Mouse (Mus musculus): ENCODE data around the gene Drc1. TPM values are rescaled to one million over a fixed set of nuclear protein-coding genes. Genes with fewer than 3 reads are reported as not detected.

Gene Drc1
- polyA plus RNA-seq, 1 experiment from 2014 or later, result 3.3 TPM

DNA sequence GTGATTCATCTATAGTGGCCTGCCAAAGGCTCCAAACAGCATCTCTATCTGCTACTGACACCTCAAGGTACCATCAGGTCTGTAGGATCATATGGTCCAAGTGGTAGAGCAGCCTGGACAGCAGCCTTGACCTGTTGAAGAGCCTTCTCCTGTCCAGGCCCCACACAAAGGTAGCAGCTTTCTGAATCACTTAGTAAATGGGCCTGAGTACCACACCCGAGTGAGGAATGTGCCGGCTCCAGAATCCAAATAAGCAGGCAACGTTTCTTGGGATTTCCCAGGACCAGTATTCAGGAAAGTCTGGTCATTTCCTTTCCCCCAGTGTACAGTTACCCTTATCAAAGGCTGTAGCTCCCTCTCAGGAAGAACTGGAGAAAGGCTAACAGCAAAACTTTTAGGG is 2.2 kb upstream of the Drc1 start:
- H3K9me3 ChIP-seq (ENCODE audit: control insufficient read depth, low read length), result no peaks in the 10 kb centered on the region
- H3K9ac ChIP-seq (replicated peaks; ENCODE audit: low read depth, low read length), result no peak overlapping the region
- H3K4me3 ChIP-seq (ENCODE audit: low read depth, low read length), result no peak overlapping the region
- 75% methylated on average over 3 of the region's 3 CpGs for WGBS
- H3K36me3 ChIP-seq (ENCODE audit: control insufficient read depth, insufficient read depth, low read length), result no peaks in the 10 kb centered on the region
- no peak overlapping the region for H3K4me2 ChIP-seq (ENCODE audit: low read depth, low read length)
- peaks cover 3% of the 10 kb centered on the region; the same call in 1 of the 2 replicates for H3K4me1 ChIP-seq (ENCODE audit: control insufficient read depth, insufficient read depth, low read length)
- no peak for ATAC-seq (ENCODE audit: low read depth)
- H3K27me3 ChIP-seq (ENCODE audit: control insufficient read depth, insufficient read depth, low read length), result no peaks in the 10 kb centered on the region
- H3K27ac ChIP-seq (ENCODE audit: low read depth, low read length), result no peak overlapping the region

DNA sequence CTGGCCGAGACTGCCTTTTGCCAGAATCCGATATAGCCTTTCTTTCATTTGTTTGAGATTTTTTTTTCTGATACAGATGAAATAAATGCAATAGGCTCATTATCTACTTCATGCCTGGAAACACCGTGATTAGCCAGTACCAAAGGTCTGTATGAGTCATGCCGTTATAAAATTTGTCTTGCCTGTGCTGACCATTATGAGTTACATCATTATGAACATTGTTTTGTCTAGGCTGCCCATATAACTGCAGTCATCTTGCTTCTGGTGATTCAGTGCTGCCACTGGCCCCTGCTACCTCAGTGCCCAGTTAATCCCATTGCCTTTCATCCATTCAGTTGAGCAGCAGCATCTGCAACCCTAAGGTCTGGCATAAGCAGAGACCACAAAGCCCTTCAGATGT is 1.7 kb upstream of the Drc1 start:
- no peaks in the 10 kb centered on the region for H3K9me3 ChIP-seq (ENCODE audit: control insufficient read depth, low read length)
- WGBS, result 94% methylated on average over 4 of the region's 4 CpGs
- no peak for ATAC-seq (ENCODE audit: low read depth)

DNA sequence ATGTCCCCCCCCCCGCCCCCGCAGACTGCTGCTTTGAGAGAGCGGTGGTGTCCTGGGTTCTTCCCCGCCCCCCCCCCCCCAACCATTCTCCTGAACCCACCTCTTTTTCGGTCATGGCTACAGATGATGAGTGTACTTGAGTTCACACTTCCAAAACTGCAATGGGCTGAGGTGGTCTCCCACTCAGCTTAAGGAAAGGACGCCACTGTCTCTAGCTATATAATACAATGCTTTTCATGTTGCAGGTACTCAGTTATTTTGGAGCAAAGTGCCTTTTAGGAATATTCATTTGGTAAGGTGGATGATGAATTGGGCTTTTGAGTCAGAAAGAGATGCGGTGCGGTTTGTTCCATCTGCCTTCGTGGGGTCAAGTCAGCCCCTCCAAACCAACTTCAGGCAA is 324 bp upstream of the Drc1 start:
- no peaks in the 10 kb centered on the region for H3K36me3 ChIP-seq (ENCODE audit: control insufficient read depth, insufficient read depth, low read length)
- H3K4me3 ChIP-seq (ENCODE audit: low read depth, low read length), result peak overlapping the region; percentile 46
- 30% methylated on average over 9 of the region's 9 CpGs for WGBS
- no peak overlapping the region for H3K27ac ChIP-seq (ENCODE audit: low read depth, low read length)
- no peaks in the 10 kb centered on the region for H3K9me3 ChIP-seq (ENCODE audit: control insufficient read depth, low read length)
- H3K9ac ChIP-seq (replicated peaks; ENCODE audit: low read depth, low read length), result peak overlapping the region; percentile 60; the same call in 1 of the 2 replicates
- H3K4me1 ChIP-seq (ENCODE audit: control insufficient read depth, insufficient read depth, low read length), result peaks cover 3% of the 10 kb centered on the region; the same call in 1 of the 2 replicates
- peak overlapping the region; percentile 56 for H3K4me2 ChIP-seq (ENCODE audit: low read depth, low read length)
- no peaks in the 10 kb centered on the region for H3K27me3 ChIP-seq (ENCODE audit: control insufficient read depth, insufficient read depth, low read length)
- no peak for ATAC-seq (ENCODE audit: low read depth)

More for the DNA sequence above, 1.7 kb upstream of the Drc1 start:
- no peaks in the 10 kb centered on the region for H3K27me3 ChIP-seq (ENCODE audit: control insufficient read depth, insufficient read depth, low read length)
- no peak overlapping the region for H3K4me3 ChIP-seq (ENCODE audit: low read depth, low read length)
- H3K9ac ChIP-seq (replicated peaks; ENCODE audit: low read depth, low read length), result no peak overlapping the region
- peaks cover 3% of the 10 kb centered on the region; the same call in 1 of the 2 replicates for H3K4me1 ChIP-seq (ENCODE audit: control insufficient read depth, insufficient read depth, low read length)
- no peaks in the 10 kb centered on the region for H3K36me3 ChIP-seq (ENCODE audit: control insufficient read depth, insufficient read depth, low read length)
- H3K27ac ChIP-seq (ENCODE audit: low read depth, low read length), result no peak overlapping the region
- H3K4me2 ChIP-seq (ENCODE audit: low read depth, low read length), result no peak overlapping the region

DNA sequence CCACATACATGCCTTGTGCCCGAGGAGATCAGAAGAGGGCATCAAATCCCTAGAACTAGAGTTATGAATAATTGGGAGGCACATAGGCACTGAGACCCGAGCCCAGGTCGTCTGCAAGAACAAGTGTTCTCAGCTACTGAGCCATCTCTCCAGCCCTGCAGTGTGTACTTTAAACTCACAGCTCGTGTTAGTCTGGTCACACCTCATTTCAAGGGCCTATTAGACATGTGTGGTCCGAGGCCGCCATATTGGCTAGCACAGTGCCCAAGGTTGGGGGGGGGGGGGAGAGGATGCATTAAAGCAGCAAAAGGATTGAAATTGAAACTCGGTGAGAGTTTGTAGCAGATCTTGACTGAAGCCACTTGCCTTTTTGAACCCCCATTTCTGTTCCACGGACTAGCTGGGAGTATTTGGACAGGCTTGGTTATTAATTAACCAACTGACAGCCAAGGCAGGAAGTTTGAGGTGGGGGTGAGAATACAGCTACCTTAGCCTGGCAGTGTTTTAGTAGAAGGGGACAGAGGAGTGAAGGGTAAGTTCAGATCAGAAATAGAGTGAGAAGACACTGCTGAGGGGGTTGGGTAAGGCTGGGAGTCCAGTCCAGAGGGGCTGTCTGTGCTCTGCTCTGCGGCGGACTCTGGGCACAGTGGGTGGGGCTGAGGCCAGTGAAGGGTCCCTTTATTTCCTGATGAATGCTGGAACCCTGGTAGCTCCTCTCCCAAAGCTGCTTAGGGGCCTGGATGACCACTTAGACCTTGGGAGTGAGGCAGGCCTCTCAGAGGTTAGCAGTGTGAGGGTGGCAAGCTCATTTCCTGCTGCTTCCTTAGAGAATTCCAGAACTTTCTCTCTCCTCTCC is 5.0 kb downstream of the Drc1 start:
- Histone ChIP-seq H3K4me3 (ENCODE audit: low read depth, low read length) (no peak overlapping the region), H3K4me1 (ENCODE audit: control insufficient read depth, insufficient read depth, low read length) (no peaks in the 10 kb centered on the region), H3K9ac (replicated peaks; ENCODE audit: low read depth, low read length) (no peak overlapping the region), H3K27ac (ENCODE audit: low read depth, low read length) (no peak overlapping the region), H3K9me3 (ENCODE audit: control insufficient read depth, low read length) (no peaks in the 10 kb centered on the region), H3K27me3 (ENCODE audit: control insufficient read depth, insufficient read depth, low read length) (no peaks in the 10 kb centered on the region), H3K4me2 (ENCODE audit: low read depth, low read length) (no peak overlapping the region), H3K36me3 (ENCODE audit: control insufficient read depth, insufficient read depth, low read length) (no peaks in the 10 kb centered on the region)
- ATAC-seq (ENCODE audit: low read depth), result no peak
- 80% methylated on average over 10 of the region's 10 CpGs for WGBS

DNA sequence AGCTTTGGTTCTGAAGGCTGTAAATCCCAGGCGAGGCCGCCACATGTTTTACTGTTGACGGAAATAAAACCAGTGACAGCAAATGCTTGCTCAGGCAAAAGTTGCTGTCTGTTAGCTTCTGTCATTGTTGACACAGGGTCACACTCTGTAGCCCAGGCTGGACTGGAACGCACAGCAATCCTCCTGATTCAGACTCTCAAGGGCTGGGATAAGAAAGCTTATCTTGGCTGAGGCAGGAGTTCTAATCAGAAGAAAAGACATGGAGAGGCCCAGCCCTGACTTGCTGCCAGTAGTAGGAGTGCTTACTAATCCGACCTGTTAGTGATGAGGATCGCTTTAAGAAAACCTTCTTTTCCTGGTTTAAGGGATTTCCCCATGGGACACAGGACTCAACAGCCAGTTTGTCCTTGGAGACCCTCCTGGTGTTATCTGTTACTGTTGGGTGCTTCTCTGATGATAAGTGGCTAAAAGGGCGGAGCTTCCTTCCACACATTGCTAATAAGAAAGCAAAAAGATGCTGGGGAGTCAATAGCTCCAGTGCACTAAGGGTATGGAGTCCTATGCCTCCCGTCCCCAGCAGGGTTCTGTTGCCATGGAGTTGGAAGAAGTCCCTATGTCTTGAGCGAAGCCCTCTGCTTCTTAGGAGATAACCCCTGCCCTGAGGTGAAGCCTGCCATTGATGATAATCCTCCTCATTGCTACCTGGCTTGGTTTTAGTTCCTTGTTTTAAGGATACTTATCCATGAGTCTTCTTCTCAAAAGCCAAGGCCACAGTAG is 6.1 kb downstream of the Drc1 start:
- no peak overlapping the region for H3K4me2 ChIP-seq (ENCODE audit: low read depth, low read length)
- H3K4me3 ChIP-seq (ENCODE audit: low read depth, low read length), result no peak overlapping the region
- no peaks in the 10 kb centered on the region for H3K27me3 ChIP-seq (ENCODE audit: control insufficient read depth, insufficient read depth, low read length)
- H3K27ac ChIP-seq (ENCODE audit: low read depth, low read length), result no peak overlapping the region
- no peak for ATAC-seq (ENCODE audit: low read depth)
- no peak overlapping the region for H3K9ac ChIP-seq (replicated peaks; ENCODE audit: low read depth, low read length)
- H3K4me1 ChIP-seq (ENCODE audit: control insufficient read depth, insufficient read depth, low read length), result no peaks in the 10 kb centered on the region
- no peaks in the 10 kb centered on the region for H3K9me3 ChIP-seq (ENCODE audit: control insufficient read depth, low read length)
- H3K36me3 ChIP-seq (ENCODE audit: control insufficient read depth, insufficient read depth, low read length), result no peaks in the 10 kb centered on the region
- 80% methylated on average over 9 of the region's 9 CpGs for WGBS

DNA sequence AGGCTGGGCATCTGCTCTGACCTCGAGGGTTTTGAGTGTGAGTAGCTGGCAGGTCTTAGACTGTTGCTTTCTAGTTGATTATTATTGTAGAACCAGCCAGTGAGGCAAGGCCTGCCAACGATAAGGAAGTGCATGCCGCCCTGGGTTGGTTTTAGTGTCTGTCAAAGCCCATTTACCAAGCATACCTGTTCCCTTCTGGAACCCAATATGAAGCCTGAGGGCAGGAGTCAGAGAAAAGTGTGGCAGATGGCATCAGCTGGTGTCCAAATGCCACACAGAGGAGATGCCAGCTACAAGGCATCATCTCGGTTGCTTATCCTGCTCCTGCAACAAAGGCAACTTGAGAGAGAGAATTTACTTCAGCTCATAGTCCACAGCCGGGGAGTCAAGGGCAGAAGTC is 59.6 kb downstream of the Drc1 start:
- no peaks in the 10 kb centered on the region for H3K36me3 ChIP-seq (ENCODE audit: control insufficient read depth, insufficient read depth, low read length)
- H3K27me3 ChIP-seq (ENCODE audit: control insufficient read depth, insufficient read depth, low read length), result no peaks in the 10 kb centered on the region
- WGBS, result 73% methylated on average over 5 of the region's 5 CpGs
- H3K4me1 ChIP-seq (ENCODE audit: control insufficient read depth, insufficient read depth, low read length), result 0 out of 2 replicates have a peak, but pooled peaks cover 5% of the 10 kb centered on the region
- no peak overlapping the region for H3K4me2 ChIP-seq (ENCODE audit: low read depth, low read length)
- no peak overlapping the region for H3K4me3 ChIP-seq (ENCODE audit: low read depth, low read length)
- H3K9ac ChIP-seq (replicated peaks; ENCODE audit: low read depth, low read length), result no peak overlapping the region
- H3K9me3 ChIP-seq (ENCODE audit: control insufficient read depth, low read length), result no peaks in the 10 kb centered on the region
- no peak for ATAC-seq (ENCODE audit: low read depth)
- no peak overlapping the region for H3K27ac ChIP-seq (ENCODE audit: low read depth, low read length)

DNA sequence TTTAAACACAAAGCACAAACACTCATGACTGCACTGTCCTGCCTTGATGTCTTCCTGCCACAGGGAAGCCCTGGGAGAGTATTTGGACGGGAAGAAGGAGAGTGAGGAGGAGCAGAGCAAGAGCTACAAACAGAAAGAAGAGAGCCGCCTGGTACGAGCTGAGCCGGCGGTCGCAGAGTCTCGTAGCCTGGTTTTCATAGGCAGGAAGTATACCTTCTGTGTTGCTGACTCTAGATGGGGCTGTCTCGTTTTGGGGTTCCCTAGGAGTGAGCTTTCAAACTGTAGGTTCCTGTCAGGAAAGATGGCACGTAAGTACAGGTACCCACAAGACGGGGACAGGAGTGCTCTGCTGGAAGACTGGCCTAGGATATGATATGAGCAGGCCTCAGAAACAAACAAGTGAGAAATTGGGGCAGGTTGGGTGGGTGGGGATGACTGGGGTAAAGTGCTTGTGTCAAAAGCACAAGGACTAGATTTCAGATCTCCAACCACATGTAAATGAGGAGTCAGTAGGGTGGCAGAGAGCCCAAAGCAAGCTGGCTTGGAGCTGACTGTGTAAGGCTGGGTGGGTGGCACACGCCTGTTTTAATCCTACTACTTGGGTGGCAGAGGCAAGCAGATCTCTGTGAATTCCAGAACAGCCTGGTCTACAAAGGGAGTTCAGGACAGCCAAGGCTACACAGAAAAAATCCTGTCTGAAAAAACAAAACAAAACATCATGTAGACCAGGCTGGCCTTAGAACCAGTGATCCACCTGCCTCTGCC is 60.6 kb downstream of the Drc1 start:
- Histone ChIP-seq H3K4me3 (ENCODE audit: low read depth, low read length) (no peak overlapping the region), H3K27me3 (ENCODE audit: control insufficient read depth, insufficient read depth, low read length) (no peaks in the 10 kb centered on the region), H3K27ac (ENCODE audit: low read depth, low read length) (no peak overlapping the region), H3K4me1 (ENCODE audit: control insufficient read depth, insufficient read depth, low read length) (0 out of 2 replicates have a peak, but pooled peaks cover 5% of the 10 kb centered on the region), H3K9ac (replicated peaks; ENCODE audit: low read depth, low read length) (no peak overlapping the region), H3K9me3 (ENCODE audit: control insufficient read depth, low read length) (no peaks in the 10 kb centered on the region), H3K4me2 (ENCODE audit: low read depth, low read length) (no peak overlapping the region), H3K36me3 (ENCODE audit: control insufficient read depth, insufficient read depth, low read length) (no peaks in the 10 kb centered on the region)
- WGBS, result 81% methylated on average over 11 of the region's 11 CpGs
- ATAC-seq (ENCODE audit: low read depth), result no peak

DNA sequence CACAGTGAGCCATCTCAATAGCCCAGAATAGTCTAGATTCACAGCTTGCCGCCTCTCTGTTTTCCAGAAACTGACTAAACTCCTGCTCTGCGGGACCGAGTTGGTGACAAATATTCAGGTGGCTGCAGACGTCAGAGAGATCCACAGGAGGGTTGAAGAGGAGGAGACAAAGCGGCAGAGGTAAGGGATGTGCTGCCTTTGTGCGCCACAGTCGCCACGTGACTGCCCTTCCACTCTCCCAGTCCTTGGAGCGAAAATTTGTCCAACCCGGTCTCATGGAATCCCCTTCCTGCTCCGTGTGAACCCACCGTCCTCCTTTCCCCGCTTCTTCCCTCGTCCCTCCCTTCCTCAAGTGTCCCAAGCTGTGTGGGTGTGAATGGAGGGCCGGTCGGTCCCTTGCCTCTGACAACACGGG is 61.4 kb downstream of the Drc1 start:
- no peaks in the 10 kb centered on the region for H3K9me3 ChIP-seq (ENCODE audit: control insufficient read depth, low read length)
- peak; percentile 66; the same call in 1 of the 2 replicates for ATAC-seq (ENCODE audit: low read depth)
- H3K9ac ChIP-seq (replicated peaks; ENCODE audit: low read depth, low read length), result no peak overlapping the region
- no peaks in the 10 kb centered on the region for H3K36me3 ChIP-seq (ENCODE audit: control insufficient read depth, insufficient read depth, low read length)
- H3K4me2 ChIP-seq (ENCODE audit: low read depth, low read length), result peak overlapping the region; percentile 42
- H3K4me3 ChIP-seq (ENCODE audit: low read depth, low read length), result no peak overlapping the region; the same call in 1 of the 2 replicates
- H3K27me3 ChIP-seq (ENCODE audit: control insufficient read depth, insufficient read depth, low read length), result no peaks in the 10 kb centered on the region
- H3K27ac ChIP-seq (ENCODE audit: low read depth, low read length), result no peak overlapping the region
- 0 out of 2 replicates have a peak, but pooled peaks cover 5% of the 10 kb centered on the region for H3K4me1 ChIP-seq (ENCODE audit: control insufficient read depth, insufficient read depth, low read length)
- 7% methylated on average over 17 of the region's 17 CpGs for WGBS
